Mouse (Mus musculus) E14TG2a.4 (cell line): ENCODE measurements around the gene Mrps21.
"Not testable (repeated sequence)": the region's sequence is repeated elsewhere in the genome, so short reads cannot be mapped to it uniquely, and the experiment has no call there.

Source experiments
- H3K27me3 ChIP-seq: 2 replicates; pipeline ENCODE4 v1.6.1; 2014; ENCODE audit warnings: low read length, control low read depth; ENCODE audit not compliant: insufficient read depth
- H3K36me3 ChIP-seq: 2 replicates; pipeline ENCODE4 v1.6.1; 2014; ENCODE audit warnings: low read length, control low read depth; ENCODE audit not compliant: insufficient read depth
- H3K4me1 ChIP-seq: replicated peaks from 2 replicates; pipeline ENCODE4 v1.6.1; 2014; ENCODE audit warnings: low read depth, low read length, control low read depth
- H3K4me3 ChIP-seq: replicated peaks from 2 replicates; pipeline ENCODE4 v1.5.1; 2014; ENCODE audit warnings: mild to moderate bottlenecking, low read length
- H3K9me3 ChIP-seq: 2 replicates; pipeline ENCODE4 v1.6.1; 2014; ENCODE audit warnings: low read length, control low read depth
- CTCF ChIP-seq: conservative IDR thresholded peaks from 2 replicates; pipeline ENCODE4 v1.5.1; 2014; ENCODE audit warnings: low read length
- NANOG ChIP-seq: IDR thresholded peaks from 2 replicates; pipeline ENCODE4 v1.6.1; 2014; ENCODE audit warnings: borderline replicate concordance, low read length, mixed read lengths
- POU5F1 ChIP-seq: IDR thresholded peaks from 2 replicates; pipeline ENCODE4 v1.6.1; 2014; ENCODE audit warnings: low read length, borderline replicate concordance

The Mrps21 gene

DNA sequence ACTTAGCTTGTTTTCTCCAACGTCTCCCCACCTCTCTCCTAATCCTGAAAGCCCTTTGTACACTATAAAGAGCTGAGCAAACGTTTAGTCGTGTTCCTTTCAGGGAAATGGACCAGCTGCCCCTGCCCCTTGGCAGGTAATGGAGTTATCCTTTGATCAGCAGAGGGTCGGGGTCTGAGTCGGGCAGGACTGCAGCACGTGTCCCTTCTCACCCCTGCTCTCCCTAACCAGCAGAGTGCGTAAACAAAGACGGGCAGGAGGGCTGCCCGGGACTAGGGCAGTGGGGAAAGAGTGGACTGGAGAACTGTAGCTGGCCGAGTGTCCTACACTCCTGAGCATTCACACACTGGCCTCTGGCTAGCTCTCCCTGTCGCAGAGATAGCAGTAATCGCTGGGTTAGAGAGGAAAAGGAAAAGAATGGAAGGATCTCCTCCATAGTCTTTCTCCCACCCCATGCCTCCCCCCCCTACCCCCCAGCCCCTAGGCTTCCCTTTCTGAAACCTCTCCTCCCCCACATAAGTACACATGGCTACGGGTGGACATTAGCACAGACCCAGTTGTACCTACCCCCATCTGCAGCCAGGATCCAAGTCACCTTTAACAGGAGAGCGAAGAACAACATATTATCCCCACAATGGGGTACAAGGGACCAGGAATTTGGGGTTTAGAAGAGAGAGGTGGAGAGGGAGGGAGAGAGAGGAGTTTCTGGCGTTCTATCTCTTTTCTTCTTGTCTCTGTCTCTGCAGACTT, 32.6 kb upstream of the Mrps21 start:
- no peak for TF ChIP-seq POU5F1
- no peak for TF ChIP-seq CTCF
- no peak for TF ChIP-seq NANOG
- peak overlapping the region; percentile 69 for H3K4me3 ChIP-seq
- peaks cover 62% of the 10 kb centered on the region for H3K27me3 ChIP-seq
- H3K4me1 ChIP-seq, result peaks cover 68% of the 10 kb centered on the region
- H3K36me3 ChIP-seq, result no peaks in the 10 kb centered on the region
- H3K9me3 ChIP-seq, result no peaks in the 10 kb centered on the region

DNA sequence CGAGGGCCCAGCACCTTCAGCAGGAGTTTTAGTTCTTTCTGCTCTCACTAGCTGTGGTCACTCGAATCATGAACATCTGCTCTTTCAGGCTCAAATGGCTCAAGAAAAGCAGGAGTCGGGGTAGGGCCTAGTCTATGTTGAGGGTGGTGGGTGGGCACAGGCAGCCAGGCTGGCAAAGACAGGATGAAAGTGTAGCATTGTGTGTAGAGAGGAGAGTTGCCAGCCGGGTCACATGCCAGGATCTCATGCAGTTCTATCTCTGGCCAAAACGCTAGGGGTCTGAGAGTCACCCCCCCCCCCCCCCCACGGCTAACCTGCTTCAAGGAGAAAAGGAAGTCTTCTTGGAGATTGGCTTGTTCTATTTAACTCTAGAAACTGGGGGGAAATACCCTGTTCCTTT, 31.3 kb upstream of the Mrps21 start:
- Histone ChIP-seq H3K9me3 (no peaks in the 10 kb centered on the region), H3K36me3 (peaks cover 4% of the 10 kb centered on the region), H3K4me3 (no peak overlapping the region), H3K27me3 (peaks cover 59% of the 10 kb centered on the region), H3K4me1 (peaks cover 77% of the 10 kb centered on the region)
- no peak for TF ChIP-seq CTCF
- no peak for TF ChIP-seq NANOG
- TF ChIP-seq POU5F1, result no peak

DNA sequence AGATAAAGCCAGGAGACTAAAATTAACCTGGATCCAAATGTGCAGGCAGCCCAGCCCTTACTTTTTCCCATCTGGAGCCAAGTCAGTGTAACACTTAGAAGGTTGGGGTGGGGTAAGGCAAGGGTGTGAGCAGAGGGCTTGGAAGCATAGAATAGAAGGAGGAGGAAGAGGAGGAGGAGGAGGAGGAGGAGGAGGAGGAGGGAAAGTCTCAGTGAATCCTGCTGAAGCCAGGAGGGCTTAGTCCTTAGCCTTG, 31.0 kb upstream of the Mrps21 start:
- Histone ChIP-seq H3K9me3 (no peaks in the 10 kb centered on the region), H3K4me3 (no peak overlapping the region), H3K36me3 (peaks cover 8% of the 10 kb centered on the region), H3K4me1 (peaks cover 76% of the 10 kb centered on the region), H3K27me3 (peaks cover 57% of the 10 kb centered on the region)
- no peak for TF ChIP-seq NANOG
- TF ChIP-seq POU5F1, result no peak
- no peak for TF ChIP-seq CTCF

DNA sequence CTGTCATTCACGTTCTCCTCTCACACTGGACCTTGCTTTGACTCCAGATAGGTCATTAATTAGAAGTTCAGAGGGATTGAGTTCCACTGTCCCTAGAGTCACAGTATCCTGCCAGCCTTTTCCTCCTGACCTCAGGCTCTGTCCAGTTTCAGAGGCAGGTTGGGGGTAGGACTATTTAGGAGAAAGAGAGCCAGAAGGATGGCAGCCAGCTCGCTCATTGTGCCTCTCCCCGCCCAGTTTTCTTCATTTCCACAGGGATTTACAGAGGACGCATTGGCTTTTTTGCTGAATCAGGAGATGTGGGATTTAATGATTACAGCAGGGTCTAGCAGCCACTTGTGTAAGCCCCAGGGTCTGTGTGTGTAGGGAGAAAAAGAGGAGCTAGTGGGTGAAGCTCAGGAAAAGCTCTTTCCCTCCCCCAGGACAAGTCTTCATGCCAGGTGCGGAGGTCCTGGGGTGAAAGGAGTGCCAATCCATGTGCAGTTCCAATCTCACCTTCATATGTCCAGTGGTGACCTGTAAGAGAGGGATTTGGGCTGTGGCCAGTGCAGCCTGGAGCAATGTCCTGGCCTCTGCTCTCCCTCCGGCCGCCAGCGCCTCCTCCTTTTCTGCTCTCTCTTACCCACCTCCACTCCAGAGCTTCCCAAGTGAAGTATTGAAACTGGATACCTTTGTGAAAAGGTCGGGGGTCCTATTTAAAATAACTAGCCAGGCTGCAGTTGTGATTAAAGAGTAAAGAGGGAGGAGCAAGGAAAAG, 30.5 kb upstream of the Mrps21 start:
- H3K9me3 ChIP-seq, result no peaks in the 10 kb centered on the region
- TF ChIP-seq NANOG, result no peak
- no peak for TF ChIP-seq CTCF
- TF ChIP-seq POU5F1, result no peak
- peaks cover 70% of the 10 kb centered on the region for H3K4me1 ChIP-seq
- peaks cover 9% of the 10 kb centered on the region for H3K36me3 ChIP-seq
- peaks cover 53% of the 10 kb centered on the region for H3K27me3 ChIP-seq
- no peak overlapping the region for H3K4me3 ChIP-seq

DNA sequence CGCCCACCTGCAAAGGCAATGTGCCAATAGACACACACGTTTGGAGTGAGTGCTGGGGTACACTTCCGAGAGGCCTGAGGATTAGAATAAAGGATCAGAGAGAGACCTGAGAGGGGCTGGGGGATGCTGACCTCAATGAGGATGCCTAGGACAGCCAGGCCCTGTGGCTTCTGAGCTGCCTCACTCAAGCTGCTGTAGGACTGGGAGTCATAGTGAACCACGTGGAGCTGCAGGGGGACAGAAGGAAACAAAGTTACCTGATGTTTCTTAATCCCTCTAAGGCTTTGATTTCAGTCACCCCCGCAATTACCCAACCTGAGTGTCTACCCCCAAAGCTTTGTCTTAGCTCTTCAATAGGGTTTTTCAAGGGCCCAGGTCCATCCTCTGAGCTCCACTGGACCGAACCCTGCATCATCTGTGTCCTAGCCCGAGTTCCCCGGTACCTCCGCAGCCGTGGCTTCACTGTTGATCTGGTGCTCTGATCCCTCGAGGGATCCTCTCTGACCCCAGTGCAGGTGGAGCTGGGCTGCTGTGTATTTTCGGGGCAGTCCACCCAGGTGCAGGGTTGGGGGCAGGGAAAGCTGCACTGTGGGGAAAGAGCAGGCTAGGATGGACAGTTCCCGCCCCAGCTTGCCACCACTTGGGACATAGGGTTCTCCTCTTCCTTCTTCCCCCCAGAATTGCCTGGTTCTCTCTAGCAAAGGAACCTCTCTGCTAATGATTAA, 28.6 kb upstream of the Mrps21 start:
- H3K36me3 ChIP-seq, result peaks cover 18% of the 10 kb centered on the region
- peaks cover 41% of the 10 kb centered on the region for H3K27me3 ChIP-seq
- no peaks in the 10 kb centered on the region for H3K9me3 ChIP-seq
- H3K4me3 ChIP-seq, result no peak overlapping the region
- H3K4me1 ChIP-seq, result peaks cover 64% of the 10 kb centered on the region
- TF ChIP-seq NANOG (no peak), POU5F1 (no peak)

DNA sequence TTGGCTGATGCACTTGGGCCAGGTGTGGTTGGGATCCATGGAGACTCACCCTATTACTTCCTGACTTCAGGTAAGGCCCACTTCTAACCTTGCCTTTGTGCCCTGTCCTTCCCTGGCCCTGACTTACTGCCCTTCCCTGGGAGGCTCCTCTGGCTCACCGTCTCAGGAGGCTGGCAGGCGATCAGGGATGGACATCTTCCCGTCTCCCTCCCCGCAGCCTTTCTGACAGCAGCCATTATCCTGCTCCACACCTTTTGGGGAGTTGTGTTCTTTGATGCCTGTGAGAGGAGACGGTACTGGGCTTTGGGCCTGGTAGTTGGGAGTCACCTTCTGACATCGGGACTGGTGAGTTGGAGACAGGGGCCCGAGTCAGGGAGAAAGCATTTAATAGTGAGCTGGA, 24.2 kb upstream of the Mrps21 start:
- H3K9me3 ChIP-seq, H3K27me3 ChIP-seq: not testable (repeated sequence)
- Histone ChIP-seq H3K36me3 (peaks cover 18% of the 10 kb centered on the region), H3K4me3 (0 out of 2 replicates have a peak overlapping the region, but pooled peaks have one; percentile 10), H3K4me1 (peaks cover 70% of the 10 kb centered on the region)

DNA sequence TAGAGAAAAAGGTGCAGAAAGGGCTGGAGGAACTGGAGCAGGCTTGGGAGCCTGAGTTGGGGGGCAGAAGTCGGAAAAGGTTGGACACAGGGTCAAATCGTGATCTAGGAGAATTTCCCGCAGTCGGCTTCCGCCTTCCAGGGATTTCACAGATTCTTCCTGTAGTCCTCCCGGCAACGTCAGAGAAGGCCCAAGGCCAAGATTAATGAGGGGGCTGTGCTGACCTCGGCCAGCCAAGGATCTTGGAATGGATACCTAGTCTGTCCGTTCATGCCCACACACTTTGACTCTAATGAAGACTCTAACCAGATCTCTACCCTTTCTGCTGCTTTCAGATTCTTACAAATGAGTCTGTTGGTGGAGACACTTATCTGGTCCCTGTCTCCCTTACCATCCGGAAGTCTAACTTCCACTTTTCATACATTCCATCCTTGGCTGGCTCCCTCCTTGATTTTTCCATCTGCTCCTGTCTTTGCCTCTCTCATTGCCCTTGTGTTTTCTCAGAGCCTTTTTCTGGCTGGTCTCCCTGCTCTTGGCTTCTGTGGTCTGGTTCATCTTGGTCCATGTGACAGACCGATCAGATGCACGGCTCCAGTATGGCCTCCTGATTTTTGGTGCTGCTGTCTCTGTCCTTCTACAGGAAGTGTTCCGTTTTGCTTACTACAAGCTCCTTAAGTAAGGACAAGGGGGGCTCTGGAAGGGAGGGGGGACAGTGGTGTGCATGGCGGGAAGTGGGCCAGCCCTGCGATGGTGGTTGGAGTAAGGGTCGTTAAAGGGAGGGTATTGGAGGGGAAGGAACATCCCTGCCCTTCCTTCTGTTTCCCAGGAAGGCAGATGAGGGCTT, 23.2 kb upstream of the Mrps21 start:
- H3K36me3 ChIP-seq, result peaks cover 18% of the 10 kb centered on the region
- H3K27me3 ChIP-seq, result no peaks in the 10 kb centered on the region
- H3K4me3 ChIP-seq, result peak overlapping the region; percentile 88
- H3K9me3 ChIP-seq, result no peaks in the 10 kb centered on the region
- H3K4me1 ChIP-seq, result peaks cover 74% of the 10 kb centered on the region
- TF ChIP-seq CTCF, result no peak
- TF ChIP-seq POU5F1, result no peak
- TF ChIP-seq NANOG, result no peak

DNA sequence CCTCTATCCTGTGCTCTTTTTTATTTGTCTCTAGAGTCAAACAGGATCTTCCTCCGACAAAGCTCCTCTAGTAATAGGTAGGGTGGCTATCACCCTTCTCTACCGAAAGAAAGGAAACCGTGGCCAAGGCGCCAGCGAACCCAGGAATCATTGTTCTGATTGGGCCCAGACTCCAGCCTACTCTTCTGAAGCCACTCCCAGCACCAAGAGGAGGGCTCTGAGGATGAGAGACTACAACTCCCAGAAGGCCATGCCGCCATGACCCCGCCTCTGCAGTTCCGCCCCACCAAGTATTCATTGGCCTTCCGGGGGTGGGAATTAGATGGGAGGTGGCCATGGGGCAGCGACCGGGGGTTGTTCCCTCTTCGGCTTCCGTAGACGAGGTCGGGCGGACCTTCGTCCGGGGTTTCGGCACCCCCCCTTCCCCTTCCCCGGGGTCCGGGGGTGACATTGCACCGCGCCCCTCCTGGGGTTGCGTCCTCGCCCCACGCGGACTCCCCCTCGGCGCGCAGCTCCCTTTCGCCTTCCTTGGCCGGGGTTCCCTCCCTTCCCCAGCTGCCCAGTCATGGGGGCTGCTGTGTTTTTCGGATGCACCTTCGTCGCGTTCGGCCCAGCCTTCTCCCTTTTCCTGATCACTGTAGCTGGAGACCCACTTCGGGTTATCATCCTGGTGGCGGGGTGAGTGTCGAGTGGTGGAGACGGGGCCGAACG, 22.4 kb upstream of the Mrps21 start, which contains the start of gene Aph1a:
Gene Aph1a (plus strand): TSS at position 364 of the 711 bp plus-strand sequence.
- Histone ChIP-seq H3K4me1 (peaks cover 71% of the 10 kb centered on the region), H3K4me3 (peak within 1 kb of the TSS; percentile 88), H3K36me3 (peaks cover 24% of the 10 kb centered on the region)
- not testable (repeated sequence) for H3K27me3 ChIP-seq, H3K9me3 ChIP-seq
